Mouse (Mus musculus) kidney, adult 9 months (tissue): ENCODE measurements at regions not wholly inside any gene's neighbourhood (a gene's known extent, or its start where the extent isn't known, plus 50 kb on each side); places are given as distances from the start of the nearest gene placed in this dataset.

ENCODE experiments used
- DNase-seq: peaks from one replicate; pipeline ENCODE4 v3.0.0; 2022

DNA sequence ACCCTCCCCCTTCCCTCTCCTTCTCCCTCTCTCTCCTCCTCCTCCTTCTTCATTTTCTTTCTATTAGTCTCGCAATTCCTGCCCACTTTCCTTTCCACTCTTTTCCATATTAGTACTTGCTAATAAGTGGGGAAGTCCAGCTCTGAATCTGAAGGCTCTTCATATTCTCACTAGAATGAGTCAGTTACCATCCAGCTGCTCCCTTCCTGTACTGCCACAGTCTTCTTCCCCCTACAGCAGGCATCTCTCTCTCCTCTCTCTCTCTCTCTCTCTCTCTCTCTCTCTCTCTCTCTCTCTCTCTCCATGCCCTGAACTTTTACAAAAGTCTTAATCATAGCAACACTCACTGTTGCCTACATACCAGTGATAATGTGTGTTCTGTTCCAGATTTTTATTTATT lies 226.6 kb upstream of the Pter start:
- DNase-seq, result no peak

DNA sequence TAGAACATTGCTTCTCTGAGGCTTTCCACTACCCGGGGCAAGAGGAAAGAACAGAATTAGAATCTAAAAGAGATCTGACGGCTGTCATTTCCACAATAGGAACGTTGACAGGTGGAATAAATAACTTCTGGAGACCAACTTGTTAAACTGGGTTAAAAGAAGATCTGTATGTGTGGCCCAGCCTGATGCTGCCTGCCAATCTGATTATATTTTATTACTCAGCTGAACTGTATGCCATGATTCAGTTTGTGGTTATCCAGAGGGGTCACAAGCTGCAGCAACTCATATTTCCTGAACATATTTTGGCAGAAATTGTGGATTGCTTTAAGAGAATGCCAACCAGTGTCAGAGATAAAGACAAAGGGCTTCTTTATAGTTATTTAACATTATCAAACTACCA lies 224.5 kb upstream of the Pter start:
- no peak for DNase-seq

DNA sequence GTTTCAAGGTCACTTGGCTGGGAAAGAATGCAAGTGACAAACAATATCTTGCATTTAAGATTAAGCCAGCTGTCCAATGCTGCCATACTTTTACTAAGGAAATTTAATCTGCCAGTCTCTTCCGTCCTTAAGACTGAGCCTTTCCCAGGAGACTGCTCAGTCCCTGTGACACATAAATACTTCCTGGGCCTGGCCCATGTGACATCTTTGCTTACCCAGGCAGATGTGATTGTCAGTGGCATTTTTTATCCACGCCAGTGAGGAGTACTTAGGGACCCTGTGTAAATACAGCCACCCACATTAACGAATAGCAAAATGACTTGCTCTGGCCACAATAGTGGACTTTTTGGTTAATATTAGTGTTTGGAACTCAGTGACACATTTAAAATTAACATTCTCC lies 216.3 kb upstream of the Pter start:
- DNase-seq, result no peak

DNA sequence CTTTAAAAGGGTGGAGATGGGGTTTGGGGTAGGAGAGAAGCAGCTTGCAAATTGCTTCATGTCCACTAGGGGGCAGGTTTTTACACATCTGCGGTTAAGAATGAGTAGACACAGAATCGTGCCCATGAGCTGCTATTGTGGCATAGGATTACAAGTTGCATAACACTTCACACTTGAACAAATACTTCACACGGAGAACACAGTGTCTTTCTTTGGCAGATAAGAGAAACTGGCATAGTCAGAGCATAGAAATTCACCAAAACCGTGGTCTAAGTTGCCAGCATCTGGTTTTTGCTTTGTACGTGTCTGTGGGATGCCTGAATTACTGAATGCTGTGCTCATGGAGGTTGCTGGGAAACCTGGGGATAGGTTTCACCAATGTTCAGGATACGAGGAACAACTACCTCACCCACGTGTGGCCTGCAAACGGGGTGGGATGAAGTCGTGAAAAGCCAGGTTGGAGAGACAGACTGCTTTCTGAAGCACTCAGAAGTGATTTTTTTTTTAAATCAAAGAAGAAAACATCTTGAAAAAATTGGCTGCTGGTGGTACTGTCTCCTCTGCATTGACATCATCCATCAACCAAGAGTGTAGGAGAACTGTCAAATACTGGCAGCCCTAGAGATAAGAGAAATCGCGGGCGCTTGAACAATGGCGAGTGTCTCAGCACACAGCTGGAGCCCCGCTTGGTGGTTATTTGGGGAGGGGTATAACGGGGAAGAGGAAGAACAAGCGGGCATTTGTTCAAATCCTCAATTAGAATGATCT lies 214.5 kb upstream of the Pter start:
- DNase-seq, result peak; percentile 74

DNA sequence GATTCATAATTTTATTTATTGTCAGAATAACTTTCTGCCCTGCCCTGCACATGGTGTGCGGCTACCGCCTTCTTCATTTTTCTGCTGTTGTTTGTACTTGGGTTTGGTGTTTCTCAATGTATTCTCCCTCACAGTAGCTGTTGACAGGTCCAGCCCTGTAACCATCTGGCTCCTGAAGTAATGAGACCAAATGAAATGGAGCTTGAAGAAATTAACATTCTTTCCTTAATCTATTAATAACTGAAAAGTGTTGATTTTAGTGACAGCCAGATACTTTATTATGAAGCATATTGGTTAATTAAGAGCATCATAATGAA lies 214.0 kb upstream of the Pter start:
- DNase-seq, result no peak

DNA sequence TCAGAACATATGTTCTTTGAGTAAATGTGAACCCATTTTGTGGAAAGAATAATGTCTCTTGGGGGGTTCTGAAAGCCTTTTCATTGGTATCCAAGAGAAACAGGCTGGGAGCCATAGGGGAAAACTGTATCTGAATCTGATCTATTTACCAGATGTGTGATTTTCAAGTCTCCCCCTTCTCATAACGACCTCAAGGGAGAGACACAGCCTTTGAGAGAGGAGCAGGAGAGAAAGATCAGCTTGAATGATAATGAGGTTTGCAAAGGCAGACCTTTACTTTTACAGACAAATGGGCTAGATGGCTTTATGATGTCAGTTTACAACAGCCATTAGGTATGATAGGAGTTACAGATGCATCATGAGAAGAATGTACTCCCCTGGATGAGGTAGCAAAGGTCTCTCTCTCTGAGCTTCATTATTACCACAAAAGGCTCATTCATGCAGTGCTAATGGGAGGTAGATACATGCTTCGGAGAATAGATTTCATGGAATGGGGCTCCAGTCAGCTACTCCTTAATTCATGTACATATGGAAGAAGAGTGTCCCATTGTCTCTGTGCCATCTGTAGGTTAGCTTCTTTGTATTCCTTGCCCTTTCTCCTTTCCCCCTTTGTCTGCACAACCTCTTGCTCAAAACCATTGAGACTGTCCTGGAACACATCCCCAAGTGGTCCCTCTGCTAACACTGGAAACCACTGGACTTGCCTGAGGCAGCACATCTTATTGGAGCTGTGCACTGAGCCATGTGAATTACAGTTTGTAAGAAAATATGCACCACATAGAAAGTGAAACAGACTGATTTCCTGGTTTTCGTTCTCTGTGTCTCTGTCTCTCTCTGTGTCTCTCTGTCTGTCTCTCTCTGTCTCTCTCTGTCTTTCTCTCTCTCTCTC lies 207.5 kb upstream of the Pter start:
- DNase-seq, result no peak

DNA sequence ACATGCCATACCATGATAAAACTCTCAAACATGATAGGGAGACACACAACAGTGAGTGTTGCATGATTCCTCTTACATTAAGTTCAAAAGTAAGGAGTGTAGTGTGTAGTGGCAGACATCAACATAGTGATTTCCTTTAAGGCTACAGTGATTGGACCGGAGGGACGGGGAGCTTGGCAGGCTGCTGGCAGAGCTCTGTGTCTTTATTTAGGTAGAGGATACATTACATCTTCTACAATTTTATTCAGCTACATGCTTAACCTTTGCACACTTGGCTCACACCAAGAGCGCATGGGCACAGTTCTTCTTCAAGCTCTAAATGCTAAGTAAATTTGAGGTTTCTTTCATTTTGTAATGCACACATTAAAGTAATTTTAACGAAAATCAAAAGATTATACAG lies 194.6 kb upstream of the Pter start:
- no peak for DNase-seq

DNA sequence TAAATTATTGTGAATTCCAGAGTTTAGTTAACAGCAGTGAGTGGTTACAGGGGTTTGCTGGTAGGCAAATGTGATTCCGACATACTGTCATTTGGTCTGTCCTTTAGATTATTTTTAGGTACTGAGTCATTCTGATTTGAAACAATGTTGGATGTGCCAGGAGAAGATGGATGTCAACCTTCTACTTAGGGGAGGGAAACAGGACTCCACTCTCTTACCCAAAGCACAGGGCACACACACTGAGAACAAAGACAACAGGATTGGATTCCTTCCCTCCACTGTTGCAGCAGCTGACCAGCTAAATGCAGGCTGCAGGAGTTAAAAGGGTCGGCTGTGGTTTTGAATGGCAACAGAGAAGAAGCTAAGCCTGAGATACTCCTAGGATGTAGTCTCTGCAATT lies 186.7 kb upstream of the Pter start:
- no peak for DNase-seq

DNA sequence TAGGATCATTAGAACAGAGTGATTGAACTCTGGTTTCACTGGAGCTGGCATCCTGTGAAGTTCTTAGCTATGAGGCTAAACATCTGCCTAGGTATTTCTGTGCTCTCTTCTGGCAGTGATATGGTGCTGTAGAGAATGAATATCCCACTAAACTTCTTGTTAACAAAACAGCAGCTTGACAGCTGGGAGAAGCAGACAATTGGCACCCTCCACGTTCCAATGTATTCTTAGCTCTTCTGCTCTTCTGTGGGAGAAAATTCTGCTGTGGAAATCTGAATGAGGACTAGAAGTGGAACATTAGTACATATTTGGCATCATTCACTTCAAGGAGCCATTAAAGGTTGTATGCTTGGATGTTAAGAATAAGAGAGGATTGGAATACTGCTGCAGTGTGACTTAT lies 177.0 kb upstream of the Pter start:
- no peak for DNase-seq

DNA sequence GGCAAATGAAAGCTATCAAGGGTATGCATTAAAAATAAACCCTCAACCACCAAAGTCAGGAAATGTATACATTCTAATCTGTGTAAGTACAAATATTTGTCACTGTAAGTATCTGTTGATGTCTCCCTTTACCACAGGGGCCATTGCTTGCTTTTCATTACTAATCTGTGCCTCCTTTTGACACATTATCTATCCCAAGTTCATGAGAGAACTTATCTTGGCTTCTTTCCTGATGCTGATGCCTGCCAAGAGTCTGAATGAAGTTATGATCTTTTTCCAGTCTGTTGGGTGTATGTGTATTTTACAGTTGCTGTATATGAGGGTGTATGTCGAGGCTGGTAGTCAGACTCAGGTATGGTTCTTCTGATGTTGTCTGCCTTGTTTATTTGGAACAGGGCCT lies 165.0 kb upstream of the Pter start:
- no peak for DNase-seq

DNA sequence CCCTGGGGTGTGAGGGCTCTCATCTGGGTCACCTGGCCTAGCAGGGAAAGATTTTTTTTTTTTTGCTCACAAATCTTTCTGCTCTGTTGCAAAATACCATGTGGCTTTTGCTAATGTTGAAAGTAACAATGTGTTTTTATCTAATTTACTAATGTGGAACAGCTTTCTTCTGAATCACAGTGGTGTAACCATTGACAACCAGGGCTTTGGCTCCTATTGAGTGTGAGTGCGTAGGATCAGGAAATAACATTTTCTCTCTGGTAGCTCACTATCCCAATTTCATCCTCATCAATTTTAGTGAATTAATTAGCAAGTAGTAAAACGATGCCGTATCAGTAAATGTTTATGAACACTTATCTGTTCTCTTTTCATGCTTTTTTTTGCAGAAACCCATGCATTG lies 163.9 kb upstream of the Pter start:
- no peak for DNase-seq

DNA sequence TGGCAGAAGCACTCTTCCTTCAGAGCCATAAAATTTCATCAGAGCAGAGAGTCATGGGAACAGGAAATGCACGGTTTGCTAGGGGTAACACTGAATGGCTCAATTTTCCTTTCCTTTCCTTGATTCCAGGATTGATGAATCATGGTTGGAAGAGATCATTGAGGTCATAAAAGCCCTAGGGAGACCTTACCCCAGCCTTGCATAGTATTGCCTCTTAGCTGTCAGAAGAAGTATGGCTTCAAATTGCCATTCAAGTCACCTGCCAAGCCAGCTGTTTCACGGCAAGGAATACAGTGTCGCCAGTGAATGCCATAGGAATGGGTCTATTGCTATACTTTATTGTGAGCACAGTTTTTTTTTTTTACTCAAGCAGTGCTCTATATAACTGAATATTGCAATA lies 162.4 kb upstream of the Pter start:
- no peak for DNase-seq

DNA sequence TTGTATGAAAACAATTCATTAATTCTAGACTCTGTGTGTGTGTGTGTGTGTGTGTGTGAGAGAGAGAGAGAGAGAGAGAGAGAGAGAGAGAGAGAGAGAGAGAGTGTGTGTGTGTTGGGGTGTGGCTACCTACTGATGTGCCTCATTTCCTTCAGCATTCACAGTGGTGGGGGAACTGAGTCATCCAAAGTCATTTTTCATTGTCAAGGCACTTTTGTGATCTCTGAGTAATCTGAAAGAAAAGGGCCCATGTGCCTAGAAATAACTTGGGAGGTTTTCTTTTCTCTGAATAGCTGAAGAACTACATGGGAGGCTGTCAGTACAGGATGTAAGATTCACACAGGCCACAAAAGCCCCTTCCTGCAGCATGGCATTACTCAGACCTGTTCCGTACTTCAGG lies 159.3 kb upstream of the Pter start:
- no peak for DNase-seq

DNA sequence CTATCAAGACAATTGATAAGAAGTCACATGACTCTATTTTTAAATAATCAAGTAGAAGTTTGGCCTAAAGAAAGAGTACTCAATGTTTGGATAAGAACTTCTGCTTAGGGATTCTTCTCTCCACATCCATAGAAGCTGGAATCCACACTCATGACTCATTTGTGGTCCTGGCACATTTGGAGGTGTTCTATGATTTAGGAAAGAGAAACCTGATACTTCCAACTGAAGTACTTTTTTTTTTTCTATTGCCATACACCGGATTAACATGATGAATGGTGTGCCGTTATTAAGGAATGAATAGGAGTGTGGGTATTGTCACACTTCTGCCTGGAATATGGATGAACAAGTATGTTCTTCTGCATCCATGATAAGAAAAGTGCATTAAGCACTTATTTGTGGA lies 158.5 kb upstream of the Pter start:
- DNase-seq, result no peak

DNA sequence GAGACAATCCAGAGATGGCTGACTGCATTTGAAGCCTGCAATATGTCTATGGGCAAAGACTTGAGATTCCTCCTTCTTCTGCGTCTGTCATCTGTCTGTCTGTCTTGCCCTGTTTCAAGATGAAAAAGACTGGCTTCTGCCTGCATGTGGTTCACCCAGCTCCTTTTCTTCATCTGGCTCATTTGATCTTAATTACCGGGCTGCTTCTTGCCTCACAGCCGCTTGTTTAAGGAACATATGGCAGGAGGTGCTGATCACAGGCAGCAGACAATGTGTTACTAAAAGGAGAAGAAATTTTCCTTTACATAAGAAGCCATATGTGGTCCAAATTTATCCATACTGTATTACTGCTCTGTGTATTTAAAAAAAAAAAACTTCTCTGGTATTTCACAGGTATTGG lies 147.0 kb upstream of the Pter start:
- DNase-seq, result no peak

DNA sequence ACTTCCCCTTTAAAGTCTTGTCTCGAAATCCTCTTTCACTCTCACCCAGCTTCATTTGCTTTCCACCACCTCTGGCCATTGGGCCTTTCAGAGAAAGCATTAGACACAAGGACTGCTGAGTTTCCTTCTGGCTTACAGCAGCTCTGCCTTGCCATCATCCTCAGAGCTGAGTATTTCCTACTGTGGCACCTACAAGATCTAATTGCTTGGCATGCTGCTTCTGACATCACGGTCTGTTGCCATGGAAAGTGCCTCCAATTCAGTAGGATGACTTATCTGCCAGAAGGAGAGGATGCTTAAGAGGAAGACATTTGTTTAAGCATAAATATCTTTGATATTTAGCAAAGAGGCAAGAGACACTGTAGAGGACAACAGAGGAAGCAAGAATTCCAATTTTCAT lies 146.1 kb upstream of the Pter start:
- no peak for DNase-seq

DNA sequence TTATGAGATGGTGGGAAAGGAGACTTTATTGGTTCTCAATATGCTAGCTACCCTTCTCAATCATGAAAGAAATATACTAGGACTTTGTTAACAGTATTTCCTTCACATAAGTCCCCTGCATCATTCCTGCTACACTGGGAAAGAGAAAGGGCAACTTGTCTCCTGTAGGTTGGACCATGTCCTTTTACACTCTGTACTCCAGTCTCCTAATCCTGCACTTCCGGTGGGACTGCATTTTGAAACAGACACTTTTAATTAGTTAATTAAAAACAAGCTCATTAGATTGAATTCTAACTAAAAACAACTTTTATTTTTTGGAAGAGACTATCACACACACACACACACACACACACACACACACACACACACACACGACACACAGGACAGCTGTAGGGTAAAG lies 131.2 kb upstream of the Pter start:
- DNase-seq, result peak; percentile 66

DNA sequence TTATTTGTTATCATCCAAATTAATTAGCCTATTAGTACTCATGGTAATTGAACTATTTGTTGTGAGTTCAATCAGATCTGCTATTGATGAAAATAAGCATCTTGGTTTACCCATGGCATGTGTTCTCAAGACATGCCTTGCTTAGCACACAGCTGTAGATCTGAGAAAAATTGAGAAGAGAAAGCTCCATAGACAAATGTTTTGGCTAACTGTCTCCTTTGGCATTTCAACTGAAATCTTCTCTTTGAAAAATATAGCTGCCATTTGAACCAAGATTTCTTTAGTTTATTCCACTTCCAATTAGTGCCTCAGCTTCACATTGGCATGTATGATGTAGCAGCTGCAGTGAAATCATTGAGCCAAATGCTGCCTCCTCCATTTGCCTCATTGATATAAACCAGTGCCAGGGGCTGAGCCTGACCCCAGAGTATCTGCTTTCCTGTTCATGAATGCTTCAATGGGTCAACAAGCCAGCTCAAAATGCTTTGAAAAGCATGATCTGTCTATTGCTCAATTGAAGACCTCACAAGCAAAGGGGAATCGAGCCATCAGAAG lies 126.1 kb upstream of the Pter start:
- no peak for DNase-seq

DNA sequence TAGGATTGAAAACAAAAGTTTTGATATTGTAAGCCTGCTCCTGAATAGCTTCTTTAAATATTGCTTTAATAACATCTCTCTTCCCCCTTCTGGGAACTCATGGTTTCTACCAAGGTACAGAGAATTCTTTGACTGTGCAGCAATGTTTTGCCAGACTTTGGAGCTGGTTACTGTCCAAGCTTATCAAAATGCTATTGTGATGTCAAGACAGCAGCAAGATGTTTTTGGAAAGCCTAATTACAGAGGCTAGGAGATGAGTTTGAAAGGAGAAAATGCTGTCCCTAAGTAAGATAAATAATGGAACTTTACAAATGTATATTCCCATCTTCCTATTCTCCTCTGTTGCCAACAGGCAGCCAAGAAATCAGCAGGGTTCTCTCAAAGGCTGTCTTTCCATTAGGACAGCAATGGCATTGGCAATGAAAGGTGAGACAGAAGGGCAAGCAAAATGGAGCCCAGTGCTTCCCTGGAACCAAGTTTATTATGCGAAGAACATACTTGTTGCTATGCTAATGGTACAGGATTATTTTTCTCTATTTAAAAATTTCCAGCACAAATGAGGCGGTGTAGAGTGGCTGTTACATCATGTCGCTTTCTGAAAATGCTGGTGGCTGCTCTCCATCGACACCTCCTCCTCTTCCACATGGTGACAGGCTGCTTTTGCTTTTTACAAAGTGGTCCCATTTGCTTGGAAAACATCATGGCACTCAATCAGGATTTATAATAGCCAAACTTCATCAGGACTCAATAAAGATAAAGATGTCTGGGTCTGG lies 124.5 kb upstream of the Pter start:
- no peak for DNase-seq

DNA sequence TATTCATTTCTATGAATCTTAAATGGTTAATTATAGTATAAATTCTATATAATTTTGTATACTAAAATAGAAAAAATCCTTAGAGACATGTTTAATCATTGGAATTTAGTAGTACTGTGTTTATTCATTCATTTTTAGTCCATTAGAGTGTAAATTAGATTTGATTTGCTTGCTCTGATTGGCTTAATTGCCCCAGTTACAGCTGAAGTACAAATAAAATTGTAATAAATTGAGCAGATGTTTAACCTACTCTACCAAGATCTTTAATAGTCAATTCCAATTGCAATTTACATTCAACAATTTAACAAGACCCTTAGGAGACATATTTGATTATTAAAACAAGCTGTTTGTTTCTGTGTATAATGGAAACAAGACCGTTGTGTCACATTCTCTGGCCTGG lies 121.2 kb upstream of the Pter start:
- DNase-seq, result no peak

DNA sequence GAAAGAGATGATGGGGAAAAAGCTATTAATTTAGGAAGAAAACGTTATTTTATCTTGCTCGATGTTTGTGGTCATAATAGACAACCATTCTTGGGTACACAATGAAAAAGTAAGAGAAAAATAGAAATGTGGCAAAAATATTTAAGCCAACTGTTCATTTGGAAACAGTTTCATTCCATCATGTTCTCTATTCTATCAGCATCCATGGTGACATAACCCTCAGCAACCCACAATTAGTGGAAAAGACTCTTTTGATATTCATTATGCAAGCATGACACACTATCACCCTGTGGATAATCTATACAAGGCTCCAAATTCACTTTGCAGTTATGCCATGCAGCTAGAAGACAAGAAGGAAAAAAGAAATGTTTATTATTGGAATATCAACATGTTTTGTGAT lies 118.7 kb upstream of the Pter start:
- no peak for DNase-seq

DNA sequence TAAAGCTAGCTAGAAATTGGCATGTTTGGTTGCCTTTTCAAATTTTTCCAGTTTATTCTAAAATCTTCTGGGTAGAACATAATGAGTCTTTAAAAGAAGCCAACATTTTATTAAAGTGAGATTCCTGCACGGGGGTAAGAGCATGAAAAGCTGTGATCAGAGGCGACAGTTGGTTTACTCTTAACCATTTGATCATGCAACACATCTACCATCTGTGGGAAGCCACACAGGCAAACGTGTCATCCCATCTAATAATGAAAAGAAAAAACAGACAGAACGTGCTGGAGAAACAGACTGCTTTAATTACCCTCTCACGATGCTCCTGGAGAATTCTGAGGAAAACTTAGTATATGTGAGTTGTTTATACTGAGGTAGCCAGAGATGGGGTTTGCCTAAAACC lies 115.4 kb upstream of the Pter start:
- DNase-seq, result no peak

DNA sequence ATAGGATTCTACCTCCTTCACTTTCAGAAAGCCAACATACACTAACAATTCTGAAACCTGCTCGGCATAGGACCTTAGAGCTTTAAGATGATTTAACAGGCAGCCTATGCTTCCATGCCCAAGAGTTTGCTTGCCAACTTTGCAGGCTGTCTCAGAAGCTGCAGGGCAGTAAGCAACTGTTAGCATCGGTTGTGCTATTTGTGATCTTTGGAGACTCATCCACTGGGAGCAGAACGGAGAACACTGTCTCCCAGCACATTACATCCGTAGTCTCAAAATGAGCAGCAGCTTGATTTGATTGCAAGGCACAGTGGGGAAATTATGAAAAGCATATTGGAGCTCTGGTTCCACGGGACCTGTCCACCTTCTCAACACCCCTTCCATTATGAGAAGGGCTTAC lies 108.5 kb upstream of the Pter start:
- no peak for DNase-seq

DNA sequence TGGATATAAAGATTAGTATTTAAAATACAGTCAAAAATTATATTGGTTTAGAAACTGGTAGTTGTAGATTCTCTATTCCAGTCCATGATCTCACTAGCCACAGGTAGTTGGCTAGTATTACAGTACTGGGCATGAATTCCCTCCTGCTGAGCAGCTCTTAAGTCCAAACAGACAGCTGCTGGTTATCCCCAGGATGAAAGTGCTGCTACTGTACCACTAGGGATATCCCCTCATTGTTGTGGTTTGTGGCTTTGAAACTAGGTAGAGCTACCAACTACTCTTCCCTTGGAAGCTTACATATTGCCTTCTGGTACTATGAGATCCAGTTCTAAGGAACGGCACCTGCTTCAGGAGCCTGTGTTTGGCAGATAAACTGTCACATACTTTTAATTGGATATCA lies 97.9 kb upstream of the Pter start:
- no peak for DNase-seq
